Mouse (Mus musculus) frontal cortex, postnatal 36 days (tissue): ENCODE data around the gene Nlrp9c.
"Not testable (repeated sequence)": the region's sequence is repeated elsewhere in the genome, so short reads cannot be mapped to it uniquely, and the experiment has no call there.

Experiments
- DNase-seq, 2 experiments: peaks; one replicate each; pipeline ENCODE4 v3.0.0; 2022; ENCODE audit warnings: low spot score in 2 of 2

The Nlrp9c gene

GRCm38 (mm10) chr7:26403600-26403999 lies at the start of gene Nlrp9c:
Gene Nlrp9c (minus strand): TSS chr7:26403700.
- not testable (repeated sequence) for DNase-seq

GRCm38 (mm10) chr7:26434813-26435212 lies 31.3 kb upstream of the Nlrp9c start, which contains the start of gene Nlrp4a:
Gene Nlrp4a (plus strand): TSS chr7:26435113.
- DNase-seq = no peak

- DNase-seq = not testable (repeated sequence)
Measured at GRCm38 (mm10) chr7:26391811-26392210, 11.7 kb downstream of the Nlrp9c start.

- not testable (repeated sequence) for DNase-seq
Measured at GRCm38 (mm10) chr7:26391137-26391536, 12.4 kb downstream of the Nlrp9c start.

- not testable (repeated sequence) for DNase-seq
Measured at GRCm38 (mm10) chr7:26386691-26387090, 16.8 kb downstream of the Nlrp9c start.

GRCm38 (mm10) chr7:26380807-26381206 lies 22.7 kb downstream of the Nlrp9c start:
- no peak for DNase-seq

- DNase-seq = not testable (repeated sequence)
Measured at GRCm38 (mm10) chr7:26373221-26373620, 30.3 kb downstream of the Nlrp9c start.

GRCm38 (mm10) chr7:26356719-26357118 lies 46.8 kb downstream of the Nlrp9c start:
- DNase-seq = not testable (repeated sequence)

GRCm38 (mm10) chr7:26352258-26352657 lies 51.2 kb downstream of the Nlrp9c start:
- not testable (repeated sequence) for DNase-seq

GRCm38 (mm10) chr7:26350177-26350576 lies 53.3 kb downstream of the Nlrp9c start:
- DNase-seq = not testable (repeated sequence)

GRCm38 (mm10) chr7:26320361-26320760 lies 83.1 kb downstream of the Nlrp9c start:
- not testable (repeated sequence) for DNase-seq

GRCm38 (mm10) chr7:26315809-26316208 lies 87.7 kb downstream of the Nlrp9c start:
- not testable (repeated sequence) for DNase-seq

- not testable (repeated sequence) for DNase-seq
Measured at GRCm38 (mm10) chr7:26315194-26315593, 88.3 kb downstream of the Nlrp9c start.

- DNase-seq = not testable (repeated sequence)
Measured at GRCm38 (mm10) chr7:26311786-26312185, 91.7 kb downstream of the Nlrp9c start.

- DNase-seq = not testable (repeated sequence)
Measured at GRCm38 (mm10) chr7:26306926-26307325, 96.6 kb downstream of the Nlrp9c start, which contains the start of gene Cyp2a4. Gene Cyp2a4 (plus strand): TSS chr7:26307169.

- DNase-seq = not testable (repeated sequence)
Measured at GRCm38 (mm10) chr7:26303429-26304166, 99.9 kb downstream of the Nlrp9c start.
